Mouse (Mus musculus) heart, adult 2 months (tissue): Measurements from ENCODE around the gene Bri3bp.

ENCODE experiments used
- EP300 ChIP-seq: fragments of 200-500 bp; IDR thresholded peaks from 2 replicates; pipeline ENCODE4 v1.6.1; 2011; ENCODE audit warnings: low read depth, low read length, control low read depth; ENCODE audit not compliant: insufficient read depth
- POLR2A ChIP-seq: fragments of 200-500 bp; IDR thresholded peaks from 2 replicates; pipeline ENCODE4 v1.6.1; 2011; ENCODE audit warnings: mild to moderate bottlenecking, low read depth, low read length, control low read depth; ENCODE audit not compliant: insufficient read depth

DNA sequence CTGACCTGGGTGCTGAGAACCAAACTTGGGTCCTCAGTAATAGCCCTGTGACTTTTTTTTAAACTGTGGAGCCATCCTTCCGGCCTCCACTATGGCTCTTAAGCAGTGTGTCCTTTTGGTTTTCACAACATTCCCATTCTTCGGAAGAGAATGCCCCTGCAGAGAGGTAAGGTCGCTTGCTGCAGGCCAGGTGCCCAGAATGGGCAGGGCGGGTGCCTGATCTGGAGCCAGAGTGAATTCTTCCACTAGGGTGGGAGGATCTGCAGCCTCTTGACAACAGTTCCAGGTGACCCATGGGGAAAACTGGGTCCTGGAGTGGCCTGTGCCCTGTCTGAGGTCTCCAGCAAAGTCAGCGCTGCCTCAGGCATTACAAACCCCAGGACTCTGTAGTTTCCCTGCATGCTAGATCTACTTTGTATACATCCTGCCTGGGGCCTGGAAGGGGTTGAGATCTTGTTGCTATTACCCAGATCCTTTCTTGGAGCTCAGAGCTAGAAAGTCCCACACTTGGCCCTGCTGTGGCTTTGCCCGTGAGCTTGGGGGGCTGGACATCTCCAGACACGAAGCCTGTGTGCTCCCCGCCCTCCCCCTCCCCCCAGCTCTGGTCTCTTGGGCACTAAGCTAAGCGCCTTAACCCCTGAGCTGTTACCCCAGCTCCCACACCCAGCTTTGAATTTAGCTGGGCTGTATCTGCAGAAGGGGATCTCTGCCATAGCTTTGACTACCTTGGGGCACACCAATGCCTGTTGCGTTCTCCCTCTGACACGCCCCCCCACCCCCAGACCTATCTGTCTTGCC lies 39.3 kb downstream of the Bri3bp start:
- TF ChIP-seq POLR2A (no peak), EP300 (no peak)
